Mouse (Mus musculus) c-Kit-negative CD71-positive TER-119-positive erythroid progenitor cells, embryonic 14.5 days (primary cell): Measurements from ENCODE around the gene Kyat1.
"Not testable (repeated sequence)": the region's sequence is repeated elsewhere in the genome, so short reads cannot be mapped to it uniquely, and the experiment has no call there.

Experiments used
- DNase-seq: peaks from one replicate; pipeline ENCODE4 v3.0.0-alpha.2; 2013; ENCODE audit warnings: low read depth, low spot score

Kyat1 gene

DNA sequence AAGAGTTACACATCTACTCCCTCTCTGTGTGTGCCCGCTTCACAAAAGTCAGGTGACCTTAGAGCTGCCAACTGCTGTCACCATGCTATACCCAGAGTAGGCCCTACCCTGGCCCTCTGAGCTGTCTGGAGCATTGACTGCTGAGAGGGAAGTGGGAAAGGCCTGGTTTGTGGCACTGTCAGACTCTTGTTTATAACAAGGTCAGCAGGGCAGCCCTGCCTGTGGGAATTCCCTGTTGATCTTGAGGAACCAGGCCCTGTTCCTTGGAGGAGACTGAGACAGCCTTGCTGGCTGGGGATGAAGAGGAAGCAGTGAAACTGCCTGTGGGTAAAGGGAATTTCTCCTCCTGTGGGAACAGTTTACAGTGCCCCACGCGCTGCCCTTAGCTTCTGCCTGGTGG is 9.1 kb upstream of the Kyat1 start:
- no peak for DNase-seq

DNA sequence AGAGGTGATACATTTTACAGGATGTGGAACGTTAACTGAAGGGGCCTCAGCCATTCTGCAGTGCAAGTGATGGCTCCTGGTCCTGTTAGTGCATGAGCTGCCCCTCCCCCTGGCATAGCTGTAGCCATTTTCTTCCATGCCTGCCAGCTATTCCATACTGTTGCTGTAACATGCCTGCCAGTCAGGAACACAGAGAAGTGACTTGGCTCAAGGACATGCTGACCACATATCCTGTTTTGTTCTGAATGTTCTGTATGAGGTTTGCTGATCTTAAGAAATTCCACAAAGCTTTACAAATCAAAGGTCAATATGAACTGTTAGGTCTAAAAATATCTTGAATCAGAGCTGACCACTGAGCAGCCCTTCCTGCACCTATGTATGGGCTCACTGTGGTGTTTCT is 7.3 kb upstream of the Kyat1 start:
- DNase-seq = no peak

DNA sequence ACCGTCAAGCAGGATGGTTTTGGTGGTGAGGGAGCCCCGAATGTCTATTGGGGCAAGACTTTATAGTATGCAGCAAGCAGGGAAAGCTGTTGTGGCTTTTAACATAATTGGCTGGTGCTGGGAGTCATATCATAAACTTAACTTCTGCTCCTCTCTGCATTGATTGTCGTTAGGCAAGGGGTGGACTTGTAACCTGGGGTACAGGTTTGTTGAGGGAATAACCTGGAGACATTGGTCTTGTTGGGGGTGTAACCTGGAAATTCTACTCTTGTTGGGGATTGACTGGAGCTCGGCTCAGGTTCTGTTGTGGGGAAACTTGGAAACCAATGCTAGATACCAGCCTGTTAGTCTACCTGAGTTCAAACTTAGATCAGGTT is 6.5 kb upstream of the Kyat1 start:
- no peak for DNase-seq

DNA sequence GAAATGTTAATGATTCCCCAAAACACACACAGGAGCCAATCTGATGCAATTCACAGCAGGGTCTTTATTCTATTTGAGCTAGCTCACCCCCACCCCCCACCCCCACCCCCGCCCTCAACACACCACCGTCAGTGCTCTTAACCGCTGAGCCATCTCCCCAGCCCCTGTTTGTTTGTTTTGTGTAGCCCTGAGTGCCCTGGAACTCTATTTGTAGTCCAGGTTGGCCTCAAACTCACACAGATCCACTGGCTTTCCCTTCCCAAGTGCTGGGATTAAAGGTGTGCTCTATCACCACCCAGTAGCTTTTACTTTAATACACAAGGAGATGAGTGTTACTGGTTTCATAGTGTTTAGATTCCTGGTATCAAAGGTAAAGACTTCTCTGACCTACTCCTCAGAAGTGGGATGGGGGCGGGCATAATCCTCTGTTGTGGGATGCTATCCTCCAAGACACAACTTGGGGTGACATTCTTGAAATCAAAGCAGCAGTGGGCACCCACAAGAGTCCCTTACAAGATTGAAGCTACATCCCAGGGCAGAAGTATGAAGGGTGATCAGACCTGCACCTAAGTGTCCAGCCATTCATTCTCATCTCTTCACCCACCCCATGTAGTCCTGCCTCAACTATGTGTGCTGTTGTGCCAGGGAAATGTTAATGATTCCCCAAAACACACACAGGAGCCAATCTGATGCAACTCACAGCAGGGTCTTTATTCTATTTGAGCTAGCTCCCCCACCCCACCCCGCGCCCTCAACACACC is 5.9 kb upstream of the Kyat1 start:
- no peak for DNase-seq

DNA sequence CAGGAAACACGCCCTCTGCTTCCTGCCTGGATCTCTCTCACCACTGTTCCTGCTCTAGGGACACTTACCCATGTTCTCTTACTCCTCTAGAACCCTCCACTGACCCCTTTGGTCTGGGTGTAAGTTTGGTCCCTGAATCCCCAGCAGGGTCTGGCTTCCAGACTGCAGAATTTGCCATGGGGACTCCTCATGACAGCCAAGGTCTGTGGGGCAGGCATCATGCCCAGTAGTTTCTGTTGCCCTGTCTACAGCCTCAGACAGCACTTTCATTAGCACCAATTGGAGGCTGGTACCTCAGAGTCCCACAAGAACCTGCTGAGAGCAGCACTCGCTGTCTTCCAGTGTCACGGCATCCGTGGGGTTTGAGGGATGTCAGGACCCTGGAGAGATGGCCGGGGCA is 2.2 kb upstream of the Kyat1 start:
- DNase-seq = no peak

DNA sequence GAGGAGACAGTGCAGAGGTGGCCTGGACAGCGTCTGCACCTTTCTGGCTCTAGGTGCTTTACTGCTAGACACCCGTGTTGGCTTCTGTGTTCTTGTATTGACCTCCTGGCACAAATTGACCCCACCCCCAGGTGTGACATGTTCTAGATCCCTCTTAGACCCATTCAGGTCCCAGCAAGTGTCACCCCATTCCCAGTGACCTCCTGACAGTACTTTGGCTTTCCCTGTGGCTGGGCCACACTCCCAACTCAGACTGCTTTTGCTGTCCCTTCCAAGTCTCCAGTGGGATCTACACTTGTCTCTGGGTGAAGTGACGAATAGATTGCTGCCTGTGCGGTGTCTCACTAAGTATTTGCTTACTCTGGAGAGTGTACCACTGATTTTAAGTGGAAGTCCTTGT is 1.8 kb upstream of the Kyat1 start:
- no peak for DNase-seq

DNA sequence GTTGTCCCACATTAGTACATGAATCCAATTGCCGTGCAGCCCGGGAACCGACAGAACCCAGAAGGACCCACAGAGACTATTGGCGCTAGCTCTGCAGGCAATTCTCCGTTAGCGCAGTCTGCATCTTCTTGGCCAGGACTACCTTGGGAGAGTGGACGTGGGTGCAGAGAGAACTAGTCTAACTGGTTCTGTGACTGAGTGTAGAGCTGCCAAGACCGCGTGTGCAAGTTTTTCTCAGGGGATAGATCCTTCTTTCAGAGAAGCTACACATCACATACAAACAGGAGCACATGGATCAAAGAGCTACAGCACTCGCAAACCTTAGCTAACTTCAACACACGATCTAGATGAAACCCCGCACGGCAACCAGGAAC is 405 bp downstream of the Kyat1 start:
- DNase-seq = peak; percentile 11

DNA sequence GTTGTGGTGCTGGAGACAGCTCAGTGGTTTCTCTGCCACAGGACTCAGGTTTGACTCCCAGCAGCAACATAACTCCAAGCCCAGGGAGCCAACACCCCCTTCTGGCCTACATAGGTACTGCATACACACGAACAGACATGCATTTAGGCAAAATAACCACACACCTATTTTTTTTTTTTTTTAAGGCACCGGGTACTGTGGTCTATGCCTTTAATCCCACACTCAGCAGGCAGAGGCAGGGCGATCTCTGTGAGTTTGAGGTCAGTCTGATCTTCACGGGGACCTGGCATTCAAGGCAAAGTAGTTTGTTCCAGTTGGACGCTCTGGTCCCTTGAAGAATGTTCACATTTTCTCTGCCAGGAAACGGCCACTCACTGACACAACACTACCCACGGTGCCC is 2.2 kb downstream of the Kyat1 start:
- DNase-seq = peak; percentile 55

DNA sequence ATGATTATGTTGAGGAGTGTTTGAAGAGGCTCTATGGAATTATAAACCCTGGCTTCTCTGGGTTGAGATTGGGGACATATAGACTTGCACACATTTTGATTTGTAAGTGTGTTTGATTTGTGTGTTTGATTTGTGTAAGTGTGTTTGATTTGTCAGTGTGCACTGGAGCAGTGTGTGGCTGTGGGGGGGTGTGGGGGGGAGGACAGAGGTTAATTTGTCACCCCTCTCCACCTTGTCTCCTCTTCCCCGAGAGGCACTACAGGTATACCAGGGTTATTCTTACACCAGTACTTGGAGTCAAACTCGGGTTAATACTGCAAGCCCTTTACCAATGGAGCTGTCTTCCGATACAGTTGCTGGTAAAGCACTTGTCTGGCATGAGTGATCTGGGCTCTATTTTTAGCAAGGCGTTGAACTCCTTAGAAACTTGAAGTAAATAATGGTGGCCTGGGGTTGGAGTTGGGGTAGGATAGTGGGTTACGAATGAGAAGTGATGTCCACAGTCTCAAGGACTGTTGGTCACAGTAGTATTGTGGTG is 5.2 kb downstream of the Kyat1 start:
- DNase-seq = no peak

DNA sequence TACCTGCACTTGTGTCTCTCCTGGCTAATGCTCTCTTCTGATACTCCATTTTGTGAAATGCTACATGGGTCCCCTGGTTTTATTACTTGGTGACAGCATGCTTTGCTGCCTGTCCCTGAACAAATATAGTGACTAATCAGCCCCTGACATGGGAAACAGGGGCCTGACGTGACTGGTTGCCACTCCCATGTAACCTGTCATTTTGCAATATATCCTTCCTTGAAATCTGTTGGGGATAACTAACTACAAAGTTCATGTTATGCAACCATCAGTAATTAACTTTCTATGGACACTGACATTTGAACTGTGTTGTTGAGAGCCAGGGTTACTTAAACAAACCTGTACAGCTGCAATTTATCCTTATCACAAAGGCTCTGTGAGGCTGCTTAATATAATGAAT is 5.7 kb downstream of the Kyat1 start:
- DNase-seq = no peak

DNA sequence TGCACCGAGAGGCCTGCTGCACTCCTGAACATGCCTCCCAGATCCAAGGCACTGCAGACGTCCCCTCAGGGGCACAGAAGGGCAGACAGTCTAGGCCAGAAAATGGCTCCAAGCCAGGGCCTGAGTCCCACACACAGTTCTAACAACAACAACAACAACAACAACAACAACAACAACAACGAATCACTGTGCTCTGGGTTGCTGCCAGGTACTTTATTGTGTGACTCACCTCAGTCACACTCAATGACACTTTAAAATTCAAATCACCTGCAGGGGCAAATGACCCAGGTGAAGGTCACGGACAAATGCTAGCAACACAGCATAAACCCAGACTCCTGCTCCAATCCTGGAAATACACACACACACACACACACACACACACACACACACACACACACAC is 7.6 kb downstream of the Kyat1 start:
- DNase-seq = no peak

DNA sequence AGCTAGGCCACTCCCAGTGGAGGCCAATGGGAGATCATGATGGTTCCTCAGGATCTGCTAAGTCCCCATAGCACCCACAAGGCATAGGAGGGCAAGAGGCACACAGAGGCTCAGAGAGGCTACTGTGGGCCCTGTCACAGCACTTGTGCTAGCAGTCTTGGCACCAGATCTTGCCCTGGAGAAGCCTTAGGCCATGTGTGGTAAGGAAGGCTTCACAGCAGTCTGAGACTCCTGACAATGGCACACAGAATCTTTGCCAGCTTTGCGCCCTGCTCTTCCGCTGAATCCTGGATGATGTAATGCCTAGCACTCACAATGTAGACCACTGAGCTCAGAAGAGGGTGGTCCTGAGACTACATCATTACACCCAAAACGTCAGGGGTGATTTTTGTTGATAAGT is 11.0 kb downstream of the Kyat1 start:
- DNase-seq = no peak

DNA sequence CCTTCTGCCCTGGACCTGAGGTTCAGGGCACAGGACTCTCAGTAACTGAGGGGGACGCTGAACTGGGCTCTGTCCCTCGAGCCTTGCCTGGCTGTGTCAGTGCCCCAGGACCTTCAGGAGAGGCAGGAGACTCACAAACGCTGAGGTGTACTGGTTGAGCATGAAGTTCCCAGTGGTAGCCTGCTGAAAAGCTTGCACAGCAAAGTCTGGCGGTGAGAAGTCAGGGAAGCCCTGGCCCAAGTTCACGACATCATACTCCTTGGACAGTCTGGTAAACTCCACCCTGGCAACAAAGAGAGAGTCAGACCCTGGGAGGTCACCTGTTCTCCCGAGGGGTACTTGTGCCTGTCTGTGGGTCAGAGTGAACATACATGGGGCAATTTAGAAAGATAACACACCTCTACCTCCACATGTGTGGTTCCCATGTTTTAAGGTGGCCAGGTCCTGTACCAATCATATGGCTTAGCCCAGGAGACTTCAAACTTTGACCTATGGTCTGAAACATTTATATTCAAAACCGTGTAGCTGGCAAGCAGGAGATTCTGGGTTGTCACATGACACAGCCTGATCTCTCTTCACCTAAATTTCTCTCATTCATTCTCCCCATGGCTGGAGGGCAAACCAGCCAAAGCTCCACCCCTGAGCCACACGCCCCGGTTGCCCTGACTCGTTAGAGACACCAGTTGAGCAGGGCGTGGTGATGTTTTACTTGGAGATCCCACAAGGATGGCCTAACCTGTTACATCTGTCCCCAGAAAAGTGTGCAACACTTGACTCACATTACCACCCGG is 13.7 kb downstream of the Kyat1 start:
- DNase-seq = no peak

DNA sequence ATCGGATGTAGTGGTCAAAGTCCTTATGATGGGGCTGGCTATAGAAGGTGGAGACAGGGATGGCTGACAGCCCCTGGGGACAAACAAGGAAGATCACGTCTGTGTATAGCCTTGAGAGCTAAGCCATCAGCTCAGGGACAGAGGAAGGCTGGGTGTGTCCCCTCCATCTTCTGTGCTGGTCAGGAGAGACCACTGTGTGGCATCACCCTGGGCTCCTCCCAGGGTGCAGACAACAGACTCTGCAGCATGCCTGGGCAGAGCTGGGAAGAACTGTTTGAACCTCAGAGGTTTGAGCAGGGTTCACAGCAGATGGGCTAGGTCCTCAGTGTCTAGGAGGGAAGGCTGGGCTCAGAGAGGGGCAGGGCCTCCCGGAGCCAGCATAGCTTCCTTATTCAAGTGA is 20.0 kb downstream of the Kyat1 start:
- DNase-seq = no peak

DNA sequence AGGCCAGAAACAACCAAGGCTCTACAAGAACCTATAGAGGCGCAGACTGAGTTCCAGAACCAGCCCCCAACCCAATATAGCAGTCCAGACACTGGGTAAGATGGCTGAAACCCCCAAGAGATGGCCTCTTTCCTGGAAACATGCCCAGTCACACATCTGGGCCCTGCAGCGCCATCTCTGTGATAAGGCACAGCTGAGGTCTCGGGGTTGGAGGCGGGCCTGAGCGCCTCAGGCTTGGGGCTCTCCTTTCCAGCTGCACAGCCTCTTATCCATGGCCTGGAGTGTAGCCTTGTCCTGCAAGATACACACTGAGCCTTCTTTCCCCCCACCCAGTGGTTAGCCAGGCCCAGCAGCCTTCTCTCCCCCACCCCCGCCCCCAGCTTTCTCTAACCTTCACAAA is 20.4 kb downstream of the Kyat1 start:
- DNase-seq = peak; percentile 40

DNA sequence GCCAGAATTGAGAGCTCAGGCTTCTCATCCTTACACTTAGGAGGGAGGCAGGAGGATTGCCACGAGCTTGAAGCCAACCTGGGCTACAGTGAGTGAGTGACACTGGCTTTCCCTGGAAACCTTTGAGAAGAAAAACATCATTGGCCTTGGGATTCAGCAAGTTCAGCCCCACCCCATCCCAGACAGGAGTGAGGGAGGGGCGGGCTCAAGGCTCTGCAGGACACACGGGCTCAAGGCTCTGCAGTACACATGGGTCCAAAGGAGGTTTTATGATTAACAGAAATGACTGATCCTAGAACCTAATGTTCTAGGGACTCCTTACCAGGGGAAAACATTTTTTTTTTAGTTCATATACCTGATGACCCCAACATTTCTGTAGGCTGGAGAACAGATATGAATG is 21.9 kb downstream of the Kyat1 start:
- no peak for DNase-seq

DNA sequence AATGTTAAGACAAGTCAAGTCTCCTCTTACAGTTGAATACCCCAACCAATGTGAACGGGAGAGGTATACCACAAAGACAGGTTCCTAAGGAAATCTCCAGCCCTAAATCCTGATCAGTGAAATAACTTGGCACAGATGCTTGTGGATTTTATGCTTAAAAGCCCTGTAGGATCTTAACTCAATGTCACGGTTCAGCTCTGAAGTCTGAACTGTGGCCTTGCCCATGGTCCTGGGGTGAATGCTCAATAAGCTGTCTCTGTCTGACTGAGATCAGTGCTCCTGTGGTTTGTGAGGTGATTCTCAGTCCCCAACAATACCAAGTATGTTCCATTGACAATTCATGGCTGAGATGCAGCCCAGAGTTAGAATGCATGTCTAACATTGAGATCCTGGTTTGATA is 23.2 kb downstream of the Kyat1 start:
- no peak for DNase-seq

DNA sequence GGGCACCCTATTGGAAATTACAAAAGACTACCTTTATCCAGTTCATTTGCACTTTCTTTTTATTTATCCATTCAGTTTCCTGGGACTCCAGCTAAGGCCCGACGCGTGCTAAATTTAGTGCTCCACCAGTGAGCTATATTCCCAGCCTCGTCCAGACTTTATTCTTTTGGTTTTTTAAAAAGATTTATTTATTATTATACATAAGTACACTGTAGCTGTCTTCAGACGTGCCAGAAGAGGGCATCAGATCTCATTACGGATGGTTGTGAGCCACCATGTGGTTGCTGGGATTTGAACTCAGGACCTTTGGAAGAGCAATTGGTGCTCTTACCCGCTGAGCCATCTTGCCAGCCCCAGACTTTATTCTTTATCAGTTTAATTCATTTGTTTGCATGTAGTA is 26.9 kb downstream of the Kyat1 start:
- DNase-seq = not testable (repeated sequence)

DNA sequence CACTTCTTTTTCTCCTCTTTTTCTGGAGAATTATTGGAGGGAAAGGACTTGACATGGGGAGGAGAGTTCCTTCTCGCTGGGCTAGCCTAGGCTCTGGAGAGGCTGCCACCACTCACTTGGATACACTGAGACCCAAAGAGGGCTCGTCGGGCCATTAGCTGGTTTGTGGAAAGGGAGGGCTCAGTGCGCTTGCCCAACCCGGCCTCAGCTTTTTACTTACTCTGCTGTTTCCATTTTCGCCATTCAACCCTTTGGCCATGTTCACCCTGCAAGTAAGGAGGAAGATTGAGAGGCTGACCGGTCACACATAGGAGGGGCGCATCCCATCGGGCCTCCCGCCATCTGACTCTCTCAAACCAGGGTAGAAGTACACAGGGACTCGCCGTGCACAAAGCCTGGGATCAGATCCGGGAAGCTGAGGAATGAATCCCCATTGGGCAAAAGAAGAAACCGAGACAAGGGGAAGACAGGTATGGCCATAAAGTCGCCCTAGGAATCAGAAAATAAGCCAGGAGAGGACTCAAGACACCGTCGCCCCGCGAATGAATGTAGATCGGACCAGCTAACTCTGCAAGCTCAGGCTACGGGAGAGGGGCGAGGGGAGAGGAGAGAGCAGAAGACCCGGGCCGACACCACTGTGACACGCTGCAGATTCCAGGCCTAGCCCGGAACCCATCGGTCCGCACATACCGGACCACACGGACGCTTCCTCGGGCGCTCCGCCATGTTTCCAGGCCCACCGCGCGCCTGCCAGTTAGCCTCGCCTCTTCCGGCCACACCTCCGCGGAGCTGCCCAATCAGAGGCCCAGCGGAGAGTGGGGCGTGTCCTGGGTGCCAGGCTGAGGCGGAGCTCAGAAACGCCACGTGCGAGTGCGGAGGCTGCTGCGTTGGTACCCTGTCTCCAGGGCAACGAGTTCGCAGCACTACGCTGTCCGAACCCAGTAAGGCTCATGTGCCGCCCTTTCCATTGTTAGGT is 27.7 kb downstream of the Kyat1 start, which contains the start of gene Spout1:
TSS of gene Spout1 (minus strand) at position 760 of the 976 bp plus-strand sequence.
- peak; percentile 82 for DNase-seq

DNA sequence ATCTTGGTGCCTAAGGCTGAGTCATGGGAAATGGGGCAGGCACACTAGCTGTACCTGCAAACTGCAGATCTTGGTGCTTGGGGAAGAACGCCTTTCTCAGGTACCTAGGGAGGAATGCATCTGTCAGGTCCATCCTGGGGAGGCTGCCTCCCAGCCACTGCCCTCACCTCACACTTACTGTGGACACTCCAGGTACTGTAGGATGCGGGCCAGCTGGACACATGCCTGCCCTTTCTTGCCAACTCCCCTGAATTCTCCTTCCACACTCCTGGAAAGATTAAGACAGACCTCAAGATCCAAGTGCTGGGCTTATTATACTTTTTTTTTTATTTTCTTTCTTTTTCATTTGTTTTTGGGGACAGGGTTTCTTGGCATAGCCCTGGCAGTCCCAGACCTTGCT is 29.1 kb downstream of the Kyat1 start:
- no peak for DNase-seq

DNA sequence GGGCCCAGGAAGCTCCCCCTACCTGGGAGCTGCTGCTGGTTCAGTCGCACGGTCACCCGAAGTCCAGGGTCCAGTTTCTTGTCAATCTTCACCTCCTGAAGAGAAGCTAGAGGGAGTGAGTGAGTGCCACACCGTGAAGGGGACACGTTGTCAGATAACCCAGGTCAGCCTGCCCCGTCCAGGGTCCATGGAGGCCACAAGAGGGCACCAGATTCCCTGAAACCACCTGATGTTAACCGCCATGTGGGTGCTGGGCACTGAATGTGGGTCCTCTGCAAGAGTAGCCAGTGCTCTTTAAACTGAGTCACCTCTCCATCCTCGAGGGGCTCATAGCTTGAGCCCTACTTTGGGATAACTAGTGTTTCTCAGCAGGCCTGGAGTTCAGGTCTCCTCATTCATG is 29.8 kb downstream of the Kyat1 start:
- DNase-seq = no peak
